Mouse (Mus musculus): ENCODE data around the gene Cnot3. TPM values are rescaled to one million over a fixed set of nuclear protein-coding genes. Genes with fewer than 3 reads are reported as not detected.
"Not testable (repeated sequence)": the region's sequence is repeated elsewhere in the genome, so short reads cannot be mapped to it uniquely, and the experiment has no call there.

Cnot3 gene
- total RNA-seq (2021), result 10 to 100 TPM; 67.9 to 71.5 TPM
- long read RNA-seq, experiment 1, full-length matches to known transcripts, result 29 of 67 reads
- long read RNA-seq, experiment 1, partial matches to known transcripts, result 12 of 67 reads
- long read RNA-seq, experiment 1, other reads (novel, unspliced or antisense), result 26 of 67 reads
- long read RNA-seq, experiment 2, full-length matches to known transcripts, result 39 of 68 reads
- long read RNA-seq, experiment 2, partial matches to known transcripts, result 6 of 68 reads
- long read RNA-seq, experiment 2, other reads (novel, unspliced or antisense), result 23 of 68 reads

- DNase-seq (ENCODE audit: low spot score in 2 of 2), result peak; percentile 97 to 100
- peak within 1 kb of the TSS; percentile 98 for H3K27ac ChIP-seq
- peak within 1 kb of the TSS; percentile 95 for H3K4me3 ChIP-seq
- TF ChIP-seq CTCF (conservative IDR thresholded peaks at IDR 0.05), result no peak
These were observed at the start of gene Cnot3 for GRCm38 (mm10) chr7:3644672-3645487. Gene Cnot3 (plus strand): TSS chr7:3645268.

GRCm38 (mm10) chr7:3597755-3598154 lies 47.3 kb upstream of the Cnot3 start:
- H3K4me3 ChIP-seq; H3K27ac ChIP-seq; DNase-seq (ENCODE audit: low spot score in 2 of 2): not testable (repeated sequence)

- Histone ChIP-seq H3K27ac (no peak overlapping the region), H3K4me3 (no peak overlapping the region)
- TF ChIP-seq CTCF (conservative IDR thresholded peaks at IDR 0.05), result peak; percentile 97
- DNase-seq (ENCODE audit: low spot score in 2 of 2), result peak; percentile 69 to 74
These were observed 43.9 kb upstream of the Cnot3 start for GRCm38 (mm10) chr7:3601119-3601518.

- no peak overlapping the region for H3K4me3 ChIP-seq
- peak; percentile 73 for TF ChIP-seq CTCF (conservative IDR thresholded peaks at IDR 0.05)
- H3K27ac ChIP-seq, result no peak overlapping the region
- no peak for DNase-seq (ENCODE audit: low spot score in 2 of 2)
These were observed 38.3 kb upstream of the Cnot3 start for GRCm38 (mm10) chr7:3606798-3607197.

- TF ChIP-seq CTCF (conservative IDR thresholded peaks at IDR 0.05), result no peak
- DNase-seq (ENCODE audit: low spot score in 2 of 2), result no peak
- H3K4me3 ChIP-seq, result no peak overlapping the region
- no peak overlapping the region for H3K27ac ChIP-seq
These were observed 37.7 kb upstream of the Cnot3 start for GRCm38 (mm10) chr7:3607391-3607790.

GRCm38 (mm10) chr7:3608668-3609067 lies 36.4 kb upstream of the Cnot3 start:
- Histone ChIP-seq H3K4me3 (no peak overlapping the region), H3K27ac (no peak overlapping the region)
- TF ChIP-seq CTCF (conservative IDR thresholded peaks at IDR 0.05), result no peak
- DNase-seq (ENCODE audit: low spot score in 2 of 2), result no peak

- Histone ChIP-seq H3K27ac (no peak overlapping the region), H3K4me3 (no peak overlapping the region)
- TF ChIP-seq CTCF (conservative IDR thresholded peaks at IDR 0.05), result no peak
- DNase-seq (ENCODE audit: low spot score in 2 of 2), result no peak
These were observed 36.0 kb upstream of the Cnot3 start for GRCm38 (mm10) chr7:3609082-3609481.

GRCm38 (mm10) chr7:3610437-3610836 lies 34.6 kb upstream of the Cnot3 start:
- Histone ChIP-seq H3K27ac (no peak overlapping the region), H3K4me3 (no peak overlapping the region)
- no peak for DNase-seq (ENCODE audit: low spot score in 2 of 2)
- TF ChIP-seq CTCF (conservative IDR thresholded peaks at IDR 0.05), result no peak

GRCm38 (mm10) chr7:3611006-3611405 lies 34.1 kb upstream of the Cnot3 start:
- TF ChIP-seq CTCF (conservative IDR thresholded peaks at IDR 0.05), result no peak
- no peak for DNase-seq (ENCODE audit: low spot score in 2 of 2)

GRCm38 (mm10) chr7:3614021-3614420 lies 31.0 kb upstream of the Cnot3 start:
- H3K4me3 ChIP-seq, result no peak overlapping the region
- H3K27ac ChIP-seq, result no peak overlapping the region
- no peak for DNase-seq (ENCODE audit: low spot score in 2 of 2)
- no peak for TF ChIP-seq CTCF (conservative IDR thresholded peaks at IDR 0.05)

More at GRCm38 (mm10) chr7:3611006-3611405, 34.1 kb upstream of the Cnot3 start:
- Histone ChIP-seq H3K4me3 (no peak overlapping the region), H3K27ac (no peak overlapping the region)

GRCm38 (mm10) chr7:3616057-3616388 lies 29.0 kb upstream of the Cnot3 start, which contains the start of gene Oscar:
Gene Oscar (minus strand): TSS chr7:3616157.
- no peak for DNase-seq (ENCODE audit: low spot score in 2 of 2)
- TF ChIP-seq CTCF (conservative IDR thresholded peaks at IDR 0.05), result no peak
- H3K27ac ChIP-seq, result peak within 1 kb of the TSS; percentile 97
- H3K4me3 ChIP-seq, result peak within 1 kb of the TSS; percentile 93

GRCm38 (mm10) chr7:3616389-3617241 lies 28.5 kb upstream of the Cnot3 start:
- TF ChIP-seq CTCF (conservative IDR thresholded peaks at IDR 0.05), result peak; percentile 83
- peak overlapping the region; percentile 97 for H3K27ac ChIP-seq
- peak overlapping the region; percentile 93 for H3K4me3 ChIP-seq
- DNase-seq (ENCODE audit: low spot score in 2 of 2), result peak in 1 of 2 experiments; percentile 40

Data from layer of hippocampus, adult 2 months (tissue).